Mouse (Mus musculus) liver, embryonic 14.5 days (tissue): ENCODE measurements around the gene E2f1. TPM values are rescaled to one million over a fixed set of nuclear protein-coding genes. Genes with fewer than 3 reads are reported as not detected.
A peak's percentile ranks its signal among the peaks of the same experiment; 100 is the strongest.

Experiments
- ATAC-seq: fragments of 200-750 bp; cut with Nextera tagmentation; 2 replicates; pipeline ENCODE4 v1.8.0; 2017; ENCODE audit warnings: moderate number of reproducible peaks, mild to moderate bottlenecking, moderate library complexity; ENCODE audit not compliant: insufficient read depth
- DNase-seq, 3 experiments: peaks; one replicate each; pipeline ENCODE4 v3.0.0-alpha.2; 2012 to 2013; ENCODE audit warnings: low read depth in 3 of 3, low spot score in 3 of 3
- H3K27ac ChIP-seq: fragments of 300-500 bp; sonication (generic); 2 replicates; pipeline ENCODE4 v1.5.1; 2014; ENCODE audit warnings: moderate library complexity, mild to moderate bottlenecking, control low read depth, inconsistent platforms
- H3K27me3 ChIP-seq: fragments of 300-500 bp; sonication (generic); 2 replicates; pipeline ENCODE4 v1.6.1; 2014; ENCODE audit warnings: mild to moderate bottlenecking, low read length, moderate library complexity; ENCODE audit not compliant: control insufficient read depth, insufficient read depth
- H3K36me3 ChIP-seq: fragments of 300-500 bp; sonication (generic); replicated peaks from 2 replicates; pipeline ENCODE4 v1.6.1; 2014; ENCODE audit warnings: low read depth; ENCODE audit not compliant: control insufficient read depth, insufficient read depth
- H3K4me1 ChIP-seq, 2 experiments: fragments of 200-500 bp in 1 of 2; fragments of 300-500 bp in 1 of 2; sonication (generic) in 1 of 2; replicated peaks; 2 replicates each; pipeline ENCODE4 v1.6.1; 2012 to 2014; ENCODE audit warnings: antibody characterized with exemption in 1 of 2, inconsistent platforms in 1 of 2, low read length in 1 of 2; ENCODE audit not compliant: control insufficient read depth in 2 of 2, insufficient read depth in 2 of 2
- H3K4me2 ChIP-seq: fragments of 300-500 bp; sonication (generic); 2 replicates; pipeline ENCODE4 v1.6.1; 2014; ENCODE audit warnings: low read depth, mild to moderate bottlenecking, control low read depth, moderate library complexity
- H3K4me3 ChIP-seq, 2 experiments: fragments of 200-500 bp in 1 of 2; fragments of 300-500 bp in 1 of 2; sonication (generic) in 1 of 2; 2 replicates each; pipeline ENCODE4 v1.5.1; 2012 to 2014; ENCODE audit warnings: low read depth in 2 of 2, low read length in 2 of 2, mild to moderate bottlenecking in 2 of 2, control low read depth in 1 of 2, inconsistent platforms in 1 of 2, moderate library complexity in 1 of 2; ENCODE audit not compliant: insufficient read depth in 1 of 2
- H3K9ac ChIP-seq: fragments of 300-500 bp; sonication (generic); replicated peaks from 2 replicates; pipeline ENCODE4 v1.6.1; 2014; ENCODE audit warnings: mild to moderate bottlenecking, control low read depth, moderate library complexity
- H3K9me3 ChIP-seq: fragments of 300-500 bp; sonication (generic); 2 replicates; pipeline ENCODE4 v1.6.1; 2016; ENCODE audit warnings: low read length, mixed read lengths; ENCODE audit not compliant: control insufficient read depth
- CTCF ChIP-seq: IDR thresholded peaks from 2 replicates; pipeline ENCODE4 v1.5.1; 2016; ENCODE audit warnings: antibody characterized with exemption, low read depth, control low read depth
- EP300 ChIP-seq: IDR thresholded peaks from 2 replicates; pipeline ENCODE4 v1.6.1; 2016; ENCODE audit warnings: antibody characterized with exemption, low read depth
- WGBS: fragments of 180-500 bp; shearing (Covaris S2); extraction: QIAGEN DNeasy Blood & Tissue Kit; methylation state at CpG from one replicate; pipeline ENCODE4 v1.1.7; 2014; ENCODE audit not compliant: insufficient replicate concordance; 5-methylcytosine and 5-hydroxymethylcytosine counted together
- polyA plus RNA-seq, 2 experiments: library from polyadenylated mRNA; depleted of rRNA in 1 of 2; stranded (reverse) in 1 of 2; unstranded in 1 of 2; fragments of >200 nt; fragmentation: Nextera tagmentation in 1 of 2; extraction: Ambion mirVana in 1 of 2; gene quantifications; 2 replicates each; pipeline versions ENCODE4 v1.2.1 to v1.2.3; 2012 to 2014

The E2f1 gene
- polyA plus RNA-seq, 2 experiments: 6.0 to 26.2 TPM

GRCm38 (mm10) chr2:154570666-154571065 lies 974 bp upstream of the E2f1 start:
- Histone ChIP-seq H3K4me1 (peaks cover 19 to 32% of the 10 kb centered on the region in 2 experiments), H3K4me3 (no peak overlapping the region), H3K36me3 (no peaks in the 10 kb centered on the region), H3K27me3 (no peaks in the 10 kb centered on the region), H3K9me3 (no peaks in the 10 kb centered on the region), H3K27ac (no peak overlapping the region), H3K4me2 (peak overlapping the region; percentile 94), H3K9ac (no peak overlapping the region)
- ATAC-seq (no peak), DNase-seq (no peak)
- TF ChIP-seq EP300: no peak
- TF ChIP-seq CTCF: no peak
- WGBS: 26% methylated on average over 4 of the region's 4 CpGs

GRCm38 (mm10) chr2:154569071-154569748 lies 482 bp downstream of the E2f1 start:
- peaks cover 19 to 37% of the 10 kb centered on the region in 2 experiments for H3K4me1 ChIP-seq
- peak overlapping the region; percentile 54 for H3K27ac ChIP-seq
- ATAC-seq (peak; percentile 83), DNase-seq (peak; percentile 56 to 68 (median 64))
- TF ChIP-seq CTCF (peak; percentile 4; the same call in 1 of the 2 replicates), EP300 (no peak)
- no peaks in the 10 kb centered on the region for H3K9me3 ChIP-seq
- H3K4me3 ChIP-seq: peak overlapping the region; percentile 65 to 97
- under 1% methylated on average over 70 of the region's 70 CpGs for WGBS
- peaks cover 4% of the 10 kb centered on the region for H3K36me3 ChIP-seq
- no peaks in the 10 kb centered on the region for H3K27me3 ChIP-seq
- H3K4me2 ChIP-seq: peak overlapping the region; percentile 94
- H3K9ac ChIP-seq: peak overlapping the region; percentile 74

GRCm38 (mm10) chr2:154568329-154569070 lies 1.2 kb downstream of the E2f1 start:
- ATAC-seq: peak; percentile 24
- no peaks in the 10 kb centered on the region for H3K27me3 ChIP-seq
- H3K9me3 ChIP-seq: no peaks in the 10 kb centered on the region
- peak overlapping the region; percentile 74 for H3K9ac ChIP-seq
- DNase-seq: no peak
- H3K4me1 ChIP-seq: peaks cover 19 to 37% of the 10 kb centered on the region in 2 experiments
- peaks cover 11% of the 10 kb centered on the region for H3K36me3 ChIP-seq
- H3K27ac ChIP-seq: peak overlapping the region; percentile 54
- H3K4me3 ChIP-seq: peak overlapping the region; percentile 65 to 97
- no peak for TF ChIP-seq CTCF
- WGBS: 19% methylated on average over 10 of the region's 10 CpGs
- H3K4me2 ChIP-seq: peak overlapping the region; percentile 94

- H3K4me3 ChIP-seq: peak overlapping the region; percentile 65 to 97
These were observed 1.9 kb downstream of the E2f1 start for GRCm38 (mm10) chr2:154567766-154568165.

GRCm38 (mm10) chr2:154566641-154567040 lies 3.1 kb downstream of the E2f1 start:
- Histone ChIP-seq H3K9ac (peak overlapping the region; percentile 27; the same call in 1 of the 2 replicates), H3K27ac (no peak overlapping the region), H3K4me3 (no peak overlapping the region), H3K4me1 (peaks cover 19 to 34% of the 10 kb centered on the region in 2 experiments), H3K4me2 (no peak overlapping the region; the same call in 1 of the 2 replicates), H3K9me3 (no peaks in the 10 kb centered on the region), H3K36me3 (peaks cover 27% of the 10 kb centered on the region), H3K27me3 (no peaks in the 10 kb centered on the region)
- TF ChIP-seq CTCF (no peak), EP300 (no peak)
- ATAC-seq: no peak
- 78% methylated on average over 8 of the region's 8 CpGs for WGBS
- no peak for DNase-seq

More at GRCm38 (mm10) chr2:154567766-154568165, 1.9 kb downstream of the E2f1 start:
- Histone ChIP-seq H3K9ac (peak overlapping the region; percentile 74), H3K4me1 (peaks cover 19 to 37% of the 10 kb centered on the region in 2 experiments), H3K27ac (no peak overlapping the region), H3K36me3 (peaks cover 18% of the 10 kb centered on the region), H3K4me2 (peak overlapping the region; percentile 94), H3K27me3 (no peaks in the 10 kb centered on the region), H3K9me3 (no peaks in the 10 kb centered on the region)
- TF ChIP-seq CTCF (no peak), EP300 (no peak)
- WGBS: 76% methylated on average over 2 of the region's 2 CpGs
- ATAC-seq (no peak), DNase-seq (no peak)
